Mouse (Mus musculus) liver, postnatal 0 days (tissue): Measurements from ENCODE around the gene Lipc. TPM values are rescaled to one million over a fixed set of nuclear protein-coding genes. Genes with fewer than 3 reads are reported as not detected.

Source experiments
- ATAC-seq: fragments of 200-750 bp; cut with Nextera tagmentation; 2 replicates; pipeline ENCODE4 v1.8.0; 2017; ENCODE audit warnings: mild to moderate bottlenecking, moderate library complexity
- DNase-seq: peaks from one replicate; pipeline ENCODE4 v3.0.0-alpha.2; 2016
- H3K27ac ChIP-seq: fragments of 300-500 bp; sonication (generic); 2 replicates; pipeline ENCODE4 v1.5.1; 2014; ENCODE audit warnings: antibody characterized with exemption, moderate library complexity, mild to moderate bottlenecking, low read depth
- H3K27me3 ChIP-seq: fragments of 300-500 bp; sonication (generic); 2 replicates; pipeline ENCODE4 v1.6.1; 2014; ENCODE audit warnings: low read length, control low read depth, mixed read lengths; ENCODE audit not compliant: insufficient read depth
- H3K36me3 ChIP-seq: fragments of 300-500 bp; sonication (generic); replicated peaks from 2 replicates; pipeline ENCODE4 v1.6.1; 2014; ENCODE audit warnings: mild to moderate bottlenecking, control low read depth, low read length, moderate library complexity, mixed read lengths; ENCODE audit not compliant: insufficient read depth
- H3K4me1 ChIP-seq: fragments of 300-500 bp; sonication (generic); 2 replicates; pipeline ENCODE4 v1.6.1; 2014; ENCODE audit warnings: antibody characterized with exemption, mild to moderate bottlenecking, control low read depth; ENCODE audit not compliant: insufficient read depth
- H3K4me2 ChIP-seq: fragments of 300-500 bp; sonication (generic); 2 replicates; pipeline ENCODE4 v1.6.1; 2014; ENCODE audit warnings: low read depth, mild to moderate bottlenecking, low read length, moderate library complexity, mixed read lengths
- H3K4me3 ChIP-seq: fragments of 300-500 bp; sonication (generic); 2 replicates; pipeline ENCODE4 v1.5.1; 2014; ENCODE audit warnings: low read depth, low read length
- H3K9ac ChIP-seq: fragments of 300-500 bp; sonication (generic); replicated peaks from 2 replicates; pipeline ENCODE4 v1.6.1; 2014; ENCODE audit warnings: mild to moderate bottlenecking, moderate library complexity
- H3K9me3 ChIP-seq: fragments of 300-500 bp; sonication (generic); 2 replicates; pipeline ENCODE4 v1.6.1; 2016; ENCODE audit warnings: mild to moderate bottlenecking, control low read depth, low read length, mixed read lengths
- CTCF ChIP-seq: sonication (generic); IDR thresholded peaks from 2 replicates; pipeline ENCODE4 v1.5.1; 2016; ENCODE audit warnings: antibody characterized with exemption, low read depth
- EP300 ChIP-seq: IDR thresholded peaks from 2 replicates; pipeline ENCODE4 v1.6.1; 2016; ENCODE audit warnings: antibody characterized with exemption, low read depth, mild to moderate bottlenecking
- WGBS: fragments of 180-500 bp; shearing (Covaris S2); extraction: QIAGEN DNeasy Blood & Tissue Kit; methylation state at CpG from one replicate; pipeline ENCODE4 v1.1.7; 2014; ENCODE audit not compliant: insufficient replicate concordance; 5-methylcytosine and 5-hydroxymethylcytosine counted together
- polyA plus RNA-seq: library from polyadenylated mRNA; unstranded; fragments of >200 nt; fragmentation: Nextera tagmentation; extraction: Ambion mirVana; gene quantifications from 2 replicates; pipeline ENCODE4 v1.2.1, GENCODE M21; 2015

Gene Lipc
- polyA plus RNA-seq, 1 experiment from 2014 or later: 108 TPM

- no peak overlapping the region for H3K4me3 ChIP-seq
- TF ChIP-seq CTCF (peak; percentile 50), EP300 (no peak)
- no peaks in the 10 kb centered on the region for H3K27me3 ChIP-seq
- no peaks in the 10 kb centered on the region for H3K9me3 ChIP-seq
- H3K27ac ChIP-seq: no peak overlapping the region
- no peaks in the 10 kb centered on the region for H3K36me3 ChIP-seq
- no peak overlapping the region for H3K4me2 ChIP-seq
- H3K4me1 ChIP-seq: peaks cover 5% of the 10 kb centered on the region
- no peak for ATAC-seq
- DNase-seq: no peak
- 67% methylated on average over 17 of the region's 17 CpGs for WGBS
- no peak overlapping the region for H3K9ac ChIP-seq
These were observed 14.3 kb upstream of the Lipc start for GRCm38 (mm10) chr9:70965999-70966994.

DNA sequence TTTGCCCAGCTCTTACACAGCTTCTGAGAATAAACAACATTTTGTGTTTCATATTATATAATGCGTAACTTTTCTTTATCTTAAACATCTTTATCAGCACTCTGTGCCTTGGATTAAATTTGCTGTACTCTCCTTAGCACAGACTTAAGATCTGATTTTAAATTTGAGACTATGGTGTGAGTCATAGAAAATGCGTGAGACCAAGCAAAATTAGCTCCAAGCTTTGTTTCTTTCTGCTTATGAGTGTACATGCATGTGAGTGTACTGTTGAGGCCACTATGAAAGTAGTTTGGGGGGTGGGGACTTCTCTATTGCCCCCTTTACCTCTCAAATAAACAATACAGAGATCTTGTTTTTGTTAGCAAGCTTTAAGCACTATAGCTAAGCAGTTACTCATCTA, 13.4 kb upstream of the Lipc start:
- no peak overlapping the region for H3K27ac ChIP-seq
- no peak overlapping the region for H3K4me2 ChIP-seq
- no peaks in the 10 kb centered on the region for H3K36me3 ChIP-seq
- 88% methylated on average over 2 of the region's 2 CpGs for WGBS
- H3K9me3 ChIP-seq: no peaks in the 10 kb centered on the region
- peaks cover 5% of the 10 kb centered on the region for H3K4me1 ChIP-seq
- H3K27me3 ChIP-seq: no peaks in the 10 kb centered on the region
- H3K9ac ChIP-seq: no peak overlapping the region
- no peak for TF ChIP-seq CTCF
- no peak for TF ChIP-seq EP300
- ATAC-seq: no peak
- no peak for DNase-seq
- H3K4me3 ChIP-seq: no peak overlapping the region

GRCm38 (mm10) chr9:70965011-70965410, 13.0 kb upstream of the Lipc start:
- H3K4me1 ChIP-seq: peaks cover 5% of the 10 kb centered on the region
- no peak for TF ChIP-seq CTCF
- no peak for TF ChIP-seq EP300
- 85% methylated on average over 4 of the region's 4 CpGs for WGBS
- no peaks in the 10 kb centered on the region for H3K36me3 ChIP-seq
- H3K9me3 ChIP-seq: no peaks in the 10 kb centered on the region
- ATAC-seq (no peak), DNase-seq (no peak)
- H3K27me3 ChIP-seq: no peaks in the 10 kb centered on the region
- no peak overlapping the region for H3K4me2 ChIP-seq
- H3K27ac ChIP-seq: no peak overlapping the region
- H3K9ac ChIP-seq: no peak overlapping the region
- H3K4me3 ChIP-seq: no peak overlapping the region

DNA sequence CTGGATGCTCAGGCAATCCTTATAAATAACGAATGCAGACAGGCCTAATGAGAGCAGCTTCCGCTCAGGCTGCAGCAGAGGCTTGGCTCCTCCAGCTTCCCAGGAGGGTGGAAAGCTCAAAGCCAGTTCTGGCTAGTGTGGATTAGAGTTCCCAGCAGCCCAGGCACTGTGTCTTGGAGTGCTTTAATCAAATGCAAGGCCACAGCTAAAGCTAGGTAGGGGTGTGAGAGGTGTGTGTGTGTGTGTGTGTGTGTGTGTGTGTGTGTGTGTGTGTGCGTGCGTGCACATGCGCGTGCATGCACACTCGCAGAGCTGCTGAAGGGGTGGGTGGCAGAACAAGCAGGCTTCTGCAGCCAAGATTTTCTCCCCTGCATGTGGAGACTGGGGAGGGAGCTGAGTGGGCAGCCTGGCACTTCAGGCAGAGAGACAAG, 11.4 kb upstream of the Lipc start:
- TF ChIP-seq EP300: no peak
- TF ChIP-seq CTCF: no peak
- 87% methylated on average over 7 of the region's 7 CpGs for WGBS

DNA sequence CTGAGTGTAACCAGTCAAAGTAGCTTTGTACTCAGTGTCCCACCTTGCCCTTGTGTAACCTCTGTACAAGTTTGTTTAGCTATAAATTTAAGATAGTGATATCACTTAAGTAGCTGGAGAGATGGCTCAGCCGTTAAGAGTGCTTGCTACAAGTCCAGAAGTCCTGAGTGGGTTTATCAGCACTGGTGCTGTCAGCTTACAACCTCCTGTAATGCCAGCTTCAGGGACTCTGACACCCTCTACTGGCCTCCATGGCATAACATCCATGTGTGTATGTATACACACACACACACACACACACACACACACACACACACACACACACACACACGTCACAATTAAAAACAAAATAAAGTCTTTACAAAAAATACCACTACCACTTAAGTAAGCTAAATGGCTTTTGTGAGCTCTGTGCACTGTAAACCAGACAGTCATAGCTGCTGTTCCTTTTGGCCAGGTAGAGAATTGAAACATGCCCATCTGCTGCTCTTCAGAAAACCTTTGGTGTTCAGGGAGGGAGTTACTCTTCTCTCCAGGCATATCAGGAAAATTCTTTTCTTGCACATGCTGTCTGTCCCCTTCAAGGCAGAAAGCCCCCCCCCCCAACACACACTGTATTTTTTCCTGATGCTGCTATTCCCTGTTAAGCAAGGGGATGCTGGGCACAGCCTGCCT, 10.9 kb upstream of the Lipc start:
- H3K4me2 ChIP-seq: no peak overlapping the region
- ATAC-seq: no peak
- no peaks in the 10 kb centered on the region for H3K9me3 ChIP-seq
- WGBS: 86% methylated on average over 2 of the region's 2 CpGs
- no peaks in the 10 kb centered on the region for H3K36me3 ChIP-seq
- no peak overlapping the region for H3K27ac ChIP-seq
- H3K27me3 ChIP-seq: no peaks in the 10 kb centered on the region
- TF ChIP-seq CTCF (no peak), EP300 (no peak)
- no peak overlapping the region for H3K4me3 ChIP-seq
- no peaks in the 10 kb centered on the region; the same call in none of the 2 replicates for H3K4me1 ChIP-seq
- H3K9ac ChIP-seq: no peak overlapping the region
- DNase-seq: no peak

More for the DNA sequence above, 11.4 kb upstream of the Lipc start:
- no peaks in the 10 kb centered on the region for H3K27me3 ChIP-seq
- H3K4me3 ChIP-seq: no peak overlapping the region
- H3K9me3 ChIP-seq: no peaks in the 10 kb centered on the region
- DNase-seq (no peak), ATAC-seq (no peak)
- peaks cover 5% of the 10 kb centered on the region for H3K4me1 ChIP-seq
- no peak overlapping the region for H3K27ac ChIP-seq
- no peak overlapping the region for H3K4me2 ChIP-seq
- H3K36me3 ChIP-seq: no peaks in the 10 kb centered on the region
- H3K9ac ChIP-seq: no peak overlapping the region

- no peak overlapping the region for H3K4me3 ChIP-seq
- no peaks in the 10 kb centered on the region; the same call in 1 of the 2 replicates for H3K4me1 ChIP-seq
- ATAC-seq (no peak), DNase-seq (no peak)
- no peaks in the 10 kb centered on the region for H3K36me3 ChIP-seq
- TF ChIP-seq CTCF (no peak), EP300 (no peak)
- H3K27me3 ChIP-seq: no peaks in the 10 kb centered on the region
- peak overlapping the region; percentile 51; the same call in 1 of the 2 replicates for H3K27ac ChIP-seq
- 83% methylated on average over 5 of the region's 5 CpGs for WGBS
- H3K9me3 ChIP-seq: no peaks in the 10 kb centered on the region
- no peak overlapping the region for H3K9ac ChIP-seq
- H3K4me2 ChIP-seq: no peak overlapping the region
These were observed 8.3 kb upstream of the Lipc start for GRCm38 (mm10) chr9:70960301-70960700.
